Mouse (Mus musculus): ENCODE data around the gene Iqsec1.

DNA sequence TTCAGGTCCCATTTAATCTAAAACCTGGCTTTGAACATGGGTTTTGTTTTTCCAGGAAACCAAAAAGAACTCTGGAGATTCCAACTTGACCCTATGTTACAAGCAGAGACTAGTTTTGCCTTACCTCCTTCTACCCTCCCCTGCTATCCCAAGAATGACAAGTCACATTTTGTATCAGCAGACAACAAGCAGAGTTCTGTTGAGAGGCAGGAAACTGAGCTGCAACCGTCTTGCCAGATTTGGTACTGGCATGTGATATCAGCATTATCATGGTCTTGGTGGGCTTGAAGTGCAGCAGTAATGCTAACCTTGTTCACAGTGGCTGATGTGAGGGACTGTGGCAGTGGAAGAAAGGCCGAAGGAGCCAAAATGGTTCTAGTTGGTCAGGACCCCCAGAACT is 141.0 kb downstream of the Iqsec1 start:
- TF ChIP-seq CTCF (IDR thresholded peaks at IDR 0.05; ENCODE audit: low read depth) (no peak), EP300 (IDR thresholded peaks at IDR 0.05; ENCODE audit: low read depth) (no peak)

Measured in heart, postnatal 0 days (tissue).